Mouse (Mus musculus) mouse trophoblast stem cell (cell line): Measurements from ENCODE around the gene Cactin.

Experiments used
- in situ Hi-C, 2 experiments: fragments of 300-500 bp; cut with MseI, MboI; formaldehyde crosslinking; loops; 2 replicates in 1 of 2; 3 replicates in 1 of 2; pipeline ENCODE4 v1.15.1; 2025

Cactin gene

GRCm38 (mm10) chr10:81318589-81319329 is 2.1 kb upstream of the Cactin start:
- in situ Hi-C loops = no loop called here

- in situ Hi-C loops = no loop called here
Observed at GRCm38 (mm10) chr10:81319330-81319699, 1.6 kb upstream of the Cactin start.

- in situ Hi-C loops = no loop called here
Observed at GRCm38 (mm10) chr10:81319741-81320549, 958 bp upstream of the Cactin start.

- in situ Hi-C loops = no loop called here
Observed at GRCm38 (mm10) chr10:81321436-81321835, 533 bp downstream of the Cactin start.

GRCm38 (mm10) chr10:81322444-81322843 is 1.5 kb downstream of the Cactin start:
- in situ Hi-C loops = no loop called here

- in situ Hi-C loops = no loop called here
Observed at GRCm38 (mm10) chr10:81323141-81323775, 2.4 kb downstream of the Cactin start.

- in situ Hi-C loops = no loop called here
Observed at GRCm38 (mm10) chr10:81323791-81324530, 3.1 kb downstream of the Cactin start.

GRCm38 (mm10) chr10:81325176-81325575 is 4.3 kb downstream of the Cactin start:
- in situ Hi-C loops = no loop called here

- in situ Hi-C loops = no loop called here
Observed at GRCm38 (mm10) chr10:81325781-81326180, 4.9 kb downstream of the Cactin start.

- in situ Hi-C loops = no loop called here
Observed at GRCm38 (mm10) chr10:81326858-81327257, 6.0 kb downstream of the Cactin start.

- in situ Hi-C loops = no loop called here
Observed at GRCm38 (mm10) chr10:81327959-81328358, 7.1 kb downstream of the Cactin start.

- in situ Hi-C loops = no loop called here
Observed at GRCm38 (mm10) chr10:81328386-81328785, 7.5 kb downstream of the Cactin start, which contains the start of gene Tbxa2r. TSS of gene Tbxa2r (plus strand) at chr10:81328731.

- in situ Hi-C loops = no loop called here
Observed at GRCm38 (mm10) chr10:81329194-81329975, 8.5 kb downstream of the Cactin start.

- in situ Hi-C loops = no loop called here
Observed at GRCm38 (mm10) chr10:81330007-81330406, 9.1 kb downstream of the Cactin start.

- in situ Hi-C loops = no loop called here
Observed at GRCm38 (mm10) chr10:81332277-81332676, 11.4 kb downstream of the Cactin start.

- in situ Hi-C loops = no loop called here
Observed at GRCm38 (mm10) chr10:81334324-81334723, 13.4 kb downstream of the Cactin start.

- in situ Hi-C loops = no loop called here
Observed at GRCm38 (mm10) chr10:81335393-81336340, 14.8 kb downstream of the Cactin start.

- in situ Hi-C loops = no loop called here
Observed at GRCm38 (mm10) chr10:81336558-81336957, 15.7 kb downstream of the Cactin start.

GRCm38 (mm10) chr10:81340551-81341332 is 19.8 kb downstream of the Cactin start:
- in situ Hi-C loops = loop anchor here (5.0 kb wide), 1 partner anchor 53 kb away; no protein-coding TSS in a partner anchor
